Mouse (Mus musculus) inflammation-experienced regulatory T-cells, adult 6 months (primary cell): ENCODE results near the gene Gadd45gip1. TPM values are rescaled to one million over a fixed set of nuclear protein-coding genes. Genes with fewer than 3 reads are reported as not detected.

Experiments used
- ATAC-seq: one replicate; pipeline ENCODE4 v1.8.0; 2017
- polyA plus RNA-seq, 3 experiments: library from polyadenylated mRNA; unstranded; fragments of 100-300 nt; shearing (Covaris generic); gene quantifications; one replicate each; pipeline ENCODE4 v1.2.1; 2017

The Gadd45gip1 gene
- polyA plus RNA-seq, 3 experiments from 2014 or later = 14.6 to 16.7 (median 16.1) TPM

DNA sequence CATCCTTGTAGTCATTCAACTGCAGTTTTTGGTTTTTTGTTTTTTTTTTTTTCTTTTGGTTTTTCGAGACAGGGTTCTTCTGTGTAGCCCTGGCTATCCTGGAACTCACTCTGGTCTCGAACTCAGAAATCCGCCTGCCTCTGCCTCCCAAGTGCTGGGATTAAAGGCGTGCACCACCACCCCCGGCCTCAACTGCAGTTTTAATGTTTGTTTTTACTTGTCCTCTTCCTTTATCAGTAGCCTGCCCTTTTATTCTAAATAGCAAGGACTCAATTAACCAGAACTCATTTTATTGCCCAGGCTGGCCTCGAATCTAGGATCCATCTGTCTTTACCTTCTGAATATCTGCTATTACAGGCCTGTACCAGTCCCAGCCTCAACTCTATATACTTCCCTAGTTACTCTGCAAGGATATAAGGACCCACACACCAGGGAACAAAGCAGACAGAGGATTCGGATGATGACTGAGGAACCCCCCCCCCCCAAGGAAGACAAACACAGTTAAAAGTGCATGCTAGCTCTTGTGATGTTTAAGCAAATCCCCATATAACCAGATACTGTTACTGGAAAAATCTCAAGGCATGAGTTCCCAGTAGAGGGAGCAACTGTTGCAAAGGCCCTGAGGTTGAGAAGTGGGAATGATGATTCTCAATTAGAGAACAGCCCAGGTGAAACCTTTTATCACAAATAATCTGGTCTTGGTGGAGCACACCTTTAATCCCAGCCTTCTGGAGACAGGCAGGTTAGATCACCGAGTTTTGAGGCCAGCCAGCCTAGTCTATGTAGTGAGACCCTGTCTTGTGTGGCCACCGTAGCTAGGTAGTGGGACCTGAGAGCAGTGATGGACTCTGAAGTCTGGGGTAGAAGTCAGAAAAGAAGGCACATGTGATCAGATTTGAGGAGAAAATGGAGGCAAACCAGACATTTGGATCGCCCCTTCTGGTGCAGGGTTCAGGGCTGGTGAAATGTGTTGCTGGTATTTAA, 1.7 kb downstream of the Gadd45gip1 start:
- no peak for ATAC-seq

- ATAC-seq = no peak
Observed at GRCm38 (mm10) chr8:84834002-84834865, 2.9 kb downstream of the Gadd45gip1 start.

- no peak for ATAC-seq
Observed at GRCm38 (mm10) chr8:84834866-84835855, 3.8 kb downstream of the Gadd45gip1 start.

- ATAC-seq = no peak
Observed at GRCm38 (mm10) chr8:84837149-84837911, 6.0 kb downstream of the Gadd45gip1 start.

DNA sequence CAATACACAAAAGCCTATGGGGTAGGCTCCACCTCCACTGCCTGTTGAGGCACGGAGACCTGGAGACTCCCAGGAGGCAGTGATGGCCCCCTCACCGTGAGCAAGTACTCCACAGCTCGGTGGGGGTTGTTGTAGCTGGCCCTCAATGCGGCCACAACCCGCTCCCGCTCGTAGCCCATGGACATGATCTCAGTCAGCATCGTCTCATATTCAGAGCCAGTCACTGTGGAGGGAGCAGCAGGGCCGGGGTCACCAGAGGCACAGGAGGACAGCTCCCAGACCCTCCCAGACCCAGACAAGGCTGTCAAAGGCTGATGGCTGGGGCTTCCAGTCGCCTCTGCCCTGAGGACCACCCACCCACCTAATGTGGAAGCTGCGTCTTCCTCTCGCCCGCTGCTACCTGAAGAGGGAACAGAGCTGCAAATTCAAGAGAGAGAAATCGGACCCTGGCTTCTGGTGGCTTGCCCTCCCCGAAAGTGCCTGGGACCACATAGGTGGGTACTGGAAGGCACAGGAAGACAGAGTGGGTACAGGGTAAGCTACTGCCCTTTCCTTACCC, 6.7 kb downstream of the Gadd45gip1 start:
- no peak for ATAC-seq

DNA sequence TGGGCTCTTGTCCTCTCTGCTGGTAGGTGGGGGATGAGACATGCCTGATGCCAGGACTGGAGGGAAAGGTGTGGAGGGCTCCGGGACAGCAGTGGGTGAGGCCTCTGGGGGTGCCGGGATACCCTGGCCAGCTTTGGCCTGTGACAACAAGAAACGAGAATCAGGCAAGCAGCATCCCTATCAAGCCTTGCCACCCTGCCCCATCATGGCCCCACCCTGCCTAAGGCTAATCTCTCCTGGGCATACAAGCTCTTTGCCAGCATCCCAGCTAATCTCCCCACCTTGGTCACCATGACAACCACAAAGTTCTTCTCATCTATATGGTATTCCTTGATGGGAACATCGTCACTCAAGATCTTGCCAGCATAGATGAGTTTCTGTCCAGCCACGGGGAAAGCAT, 7.2 kb downstream of the Gadd45gip1 start:
- ATAC-seq = no peak

- ATAC-seq = no peak
Observed at GRCm38 (mm10) chr8:84839411-84839810, 8.1 kb downstream of the Gadd45gip1 start.

GRCm38 (mm10) chr8:84839875-84840247, 8.5 kb downstream of the Gadd45gip1 start:
- no peak for ATAC-seq

- peak; percentile 97 for ATAC-seq
Observed at GRCm38 (mm10) chr8:84840248-84840999, 9.1 kb downstream of the Gadd45gip1 start, which contains the start of gene Rad23a. TSS of gene Rad23a (minus strand) at chr8:84840665.

GRCm38 (mm10) chr8:84841514-84841913, 10.2 kb downstream of the Gadd45gip1 start:
- ATAC-seq = no peak

- no peak for ATAC-seq
Observed at GRCm38 (mm10) chr8:84844397-84845070, 13.2 kb downstream of the Gadd45gip1 start.

DNA sequence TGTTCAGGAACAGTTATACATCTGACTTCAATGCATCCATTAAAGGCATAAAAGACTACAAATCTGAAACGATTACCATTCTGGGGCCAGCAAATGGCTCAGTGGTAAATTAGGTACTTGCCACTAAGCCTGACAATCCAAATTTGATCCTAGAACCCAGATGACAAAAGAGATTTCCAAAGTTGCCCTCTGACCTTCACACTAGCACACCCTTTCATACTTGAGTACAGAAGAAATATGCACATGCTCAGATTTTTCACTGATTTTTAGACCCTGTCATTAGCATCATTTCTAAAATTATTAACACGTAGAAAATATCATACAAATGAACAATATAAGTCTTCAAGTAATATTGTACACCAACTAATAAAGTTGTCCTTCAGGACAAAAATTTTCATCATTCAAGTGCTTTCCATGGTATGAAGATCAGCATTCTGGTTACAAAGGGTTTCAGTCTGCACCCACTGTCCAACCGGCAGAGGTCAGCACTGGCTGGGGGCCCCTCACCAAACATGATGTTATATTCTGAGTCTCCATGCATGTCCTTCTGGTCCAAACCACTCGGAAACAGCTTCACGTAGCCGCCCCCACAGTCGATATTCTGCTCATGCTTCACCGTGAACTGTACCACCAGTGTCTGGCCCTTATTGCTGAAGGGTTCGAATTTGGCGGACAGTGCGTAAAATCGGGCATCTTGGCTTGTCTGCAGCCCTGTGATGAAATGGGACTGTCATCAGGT, 14.2 kb downstream of the Gadd45gip1 start:
- no peak for ATAC-seq

DNA sequence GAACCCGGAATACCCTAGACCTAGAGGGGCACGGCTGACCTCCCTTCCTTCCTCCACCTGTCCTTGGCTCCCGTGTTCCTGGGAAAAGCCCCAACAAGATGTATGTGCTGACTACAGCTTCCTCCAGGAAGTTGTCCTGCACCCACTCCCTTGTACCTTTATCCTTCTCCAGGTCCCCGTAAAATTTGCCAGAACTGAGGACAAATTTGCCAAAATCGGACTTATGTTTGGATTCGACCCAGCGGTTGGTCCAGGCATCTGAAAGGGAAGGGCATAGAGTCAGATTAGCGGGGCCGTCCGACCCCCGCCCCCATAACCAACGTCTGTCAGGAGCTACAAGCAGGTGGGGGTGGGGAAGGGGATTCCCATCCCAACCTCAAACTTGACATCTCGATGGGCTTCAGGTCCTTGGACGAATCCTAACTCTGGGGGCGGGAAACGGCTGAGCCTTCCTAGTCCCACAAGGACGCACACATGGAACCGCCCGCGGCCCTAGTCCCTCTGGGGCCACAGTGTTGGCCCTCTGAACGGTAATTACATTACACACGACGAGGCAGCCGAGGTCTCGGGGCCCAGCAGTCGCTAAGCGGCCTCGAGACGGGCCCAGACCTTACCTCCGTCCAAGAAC, 14.9 kb downstream of the Gadd45gip1 start:
- peak; percentile 3 for ATAC-seq

GRCm38 (mm10) chr8:84846722-84847572, 15.6 kb downstream of the Gadd45gip1 start, which contains the start of gene Calr:
TSS of gene Calr (minus strand) at chr8:84846934.
- peak; percentile 98 for ATAC-seq

GRCm38 (mm10) chr8:84847684-84848435, 16.5 kb downstream of the Gadd45gip1 start:
- ATAC-seq = no peak

DNA sequence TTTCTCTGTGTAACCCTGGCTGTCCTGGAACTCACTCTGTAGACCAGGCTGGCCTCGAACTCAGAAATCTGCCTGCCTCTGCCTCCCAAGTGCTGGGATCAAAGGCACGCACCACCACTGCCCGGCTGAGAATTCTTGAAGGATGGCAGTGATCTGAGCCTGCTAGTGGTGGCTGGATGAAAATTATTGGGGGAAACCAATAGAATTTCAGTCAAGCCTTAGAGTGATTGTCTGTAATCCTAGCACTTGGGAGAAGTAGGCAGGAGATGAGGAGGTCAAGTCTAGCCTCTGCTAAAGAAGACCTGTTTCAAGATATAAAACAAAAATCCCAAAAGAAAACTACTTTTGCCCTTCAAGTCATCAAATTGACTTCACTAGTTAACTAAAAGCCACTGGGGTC, 25.1 kb downstream of the Gadd45gip1 start:
- no peak for ATAC-seq
